Mouse (Mus musculus): ENCODE results near the gene Rbbp5. TPM values are rescaled to one million over a fixed set of nuclear protein-coding genes. Genes with fewer than 3 reads are reported as not detected.
A peak's percentile ranks its signal among the peaks of the same experiment; 100 is the strongest.

The Rbbp5 gene
- polyA plus RNA-seq (2012; rRNA removed): 3.6 and 4.7 TPM in 2 replicates

DNA sequence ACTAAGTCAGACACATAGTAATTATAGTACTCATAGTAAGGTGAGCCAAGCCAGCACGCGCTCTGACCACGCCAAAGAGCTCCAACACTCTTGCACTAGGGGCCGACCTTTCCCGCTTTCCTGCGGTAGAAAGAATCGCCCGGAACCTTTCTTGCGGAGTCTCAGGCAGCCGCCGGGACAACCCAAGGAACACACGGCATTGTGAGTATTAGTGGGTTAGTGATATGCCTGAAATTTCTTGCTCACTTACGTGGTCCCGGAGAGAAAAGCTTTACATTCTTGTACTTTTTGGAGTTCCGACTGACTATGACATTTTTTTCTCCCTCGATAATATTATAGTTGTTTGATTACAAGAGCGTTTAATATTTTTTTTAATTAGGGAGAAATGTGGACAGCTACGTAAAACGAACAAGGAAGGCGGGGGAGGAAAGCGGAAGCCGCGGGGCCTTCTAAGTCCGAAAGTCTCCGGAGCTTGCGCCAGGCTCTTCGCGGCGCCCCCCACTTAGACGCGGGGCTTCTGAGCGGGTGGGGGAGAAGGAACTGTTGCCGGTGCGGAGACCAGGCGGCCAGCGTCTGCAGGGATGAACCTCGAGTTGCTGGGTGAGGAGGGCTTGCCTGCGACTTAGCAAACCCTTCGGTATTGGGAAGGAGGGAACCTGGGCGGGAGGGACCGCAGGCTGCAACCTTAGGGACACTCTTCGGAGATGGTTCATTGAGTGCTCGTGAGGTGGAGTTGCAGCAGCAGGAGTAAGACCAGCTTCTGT is at the start of gene Rbbp5:
Gene Rbbp5, plus strand, starts transcription at position 438 of the 764 bp plus-strand sequence.
- WGBS: under 1% methylated on average over 43 of the region's 43 CpGs
- Histone ChIP-seq H3K27ac (ENCODE audit: insufficient read depth, low read depth, low read length) (peak within 1 kb of the TSS; percentile 31; the same call in 1 of the 2 replicates), H3K27me3 (ENCODE audit: control insufficient read depth, insufficient read depth, low read length) (no peaks in the 10 kb centered on the region), H3K4me1 (ENCODE audit: control insufficient read depth, insufficient read depth, insufficient read length, low read length) (peaks cover 2% of the 10 kb centered on the region; the same call in 1 of the 2 replicates), H3K36me3 (ENCODE audit: control insufficient read depth, insufficient read depth, low read length) (no peaks in the 10 kb centered on the region), H3K4me3 (ENCODE audit: low read depth, low read length) (peak within 1 kb of the TSS; percentile 92)
- TF ChIP-seq CTCF (IDR thresholded peaks at IDR 0.05; ENCODE audit: extremely low read depth, insufficient read length, insufficient replicate concordance, low read depth, low read length): no peak
- TF ChIP-seq POLR2A (IDR thresholded peaks at IDR 0.05; ENCODE audit: low read depth, low read length): peak; percentile 46

DNA sequence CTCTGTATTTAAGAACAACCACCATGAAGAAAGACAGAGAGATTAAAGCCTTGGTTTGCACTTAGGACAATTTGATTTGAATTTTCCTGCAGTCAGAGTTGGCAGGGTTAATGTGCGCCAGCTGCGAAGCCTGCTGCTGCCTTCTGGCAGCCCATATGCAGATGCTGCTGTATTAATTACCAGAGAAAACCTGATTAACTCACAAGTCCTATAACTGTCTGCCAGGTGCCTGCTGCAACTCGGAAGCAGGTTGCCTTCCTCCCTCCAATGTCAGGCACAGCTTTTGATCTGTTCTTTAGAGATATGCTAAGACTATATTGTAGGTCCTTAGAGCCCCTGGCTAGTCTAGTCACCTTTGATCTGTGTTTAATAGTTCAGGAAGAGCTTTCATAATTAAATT is 46.3 kb upstream of the Rbbp5 start:
- Histone ChIP-seq H3K27ac (ENCODE audit: insufficient read depth, low read depth, low read length) (no peak overlapping the region), H3K4me1 (ENCODE audit: control insufficient read depth, insufficient read depth, insufficient read length, low read length) (peaks cover 3% of the 10 kb centered on the region; the same call in 1 of the 2 replicates), H3K36me3 (ENCODE audit: control insufficient read depth, insufficient read depth, low read length) (peaks cover 6% of the 10 kb centered on the region), H3K4me3 (ENCODE audit: low read depth, low read length) (no peak overlapping the region), H3K27me3 (ENCODE audit: control insufficient read depth, insufficient read depth, low read length) (no peaks in the 10 kb centered on the region)
- TF ChIP-seq CTCF (IDR thresholded peaks at IDR 0.05; ENCODE audit: extremely low read depth, insufficient read length, insufficient replicate concordance, low read depth, low read length): no peak
- no peak for TF ChIP-seq POLR2A (IDR thresholded peaks at IDR 0.05; ENCODE audit: low read depth, low read length)
- 33% methylated on average over 3 of the region's 3 CpGs for WGBS

DNA sequence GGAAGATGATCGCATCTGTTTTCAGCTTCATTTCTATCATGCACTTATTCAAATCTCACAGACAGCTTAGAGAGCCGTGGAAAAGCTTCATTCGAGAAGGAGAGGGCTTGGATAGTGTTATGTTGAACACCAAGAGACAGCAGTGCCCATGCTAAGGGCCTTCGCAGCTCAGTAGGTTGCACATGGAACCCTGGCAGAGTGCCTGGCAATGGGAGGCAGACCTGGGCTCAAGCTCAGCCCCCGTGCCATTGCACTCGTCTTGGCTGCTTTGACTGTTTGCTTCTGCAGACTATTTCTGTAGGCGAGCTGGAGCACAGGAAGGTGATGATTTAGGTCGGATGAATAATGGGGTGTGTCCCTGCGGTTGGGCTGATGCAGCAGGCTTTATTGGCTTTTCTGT is 45.4 kb upstream of the Rbbp5 start:
- peaks cover 3% of the 10 kb centered on the region; the same call in 1 of the 2 replicates for H3K4me1 ChIP-seq (ENCODE audit: control insufficient read depth, insufficient read depth, insufficient read length, low read length)
- 53% methylated on average over 9 of the region's 9 CpGs for WGBS
- peaks cover 6% of the 10 kb centered on the region for H3K36me3 ChIP-seq (ENCODE audit: control insufficient read depth, insufficient read depth, low read length)
- no peaks in the 10 kb centered on the region for H3K27me3 ChIP-seq (ENCODE audit: control insufficient read depth, insufficient read depth, low read length)
- TF ChIP-seq CTCF (IDR thresholded peaks at IDR 0.05; ENCODE audit: extremely low read depth, insufficient read length, insufficient replicate concordance, low read depth, low read length) (no peak), POLR2A (IDR thresholded peaks at IDR 0.05; ENCODE audit: low read depth, low read length) (no peak)
- no peak overlapping the region for H3K27ac ChIP-seq (ENCODE audit: insufficient read depth, low read depth, low read length)
- no peak overlapping the region for H3K4me3 ChIP-seq (ENCODE audit: low read depth, low read length)

DNA sequence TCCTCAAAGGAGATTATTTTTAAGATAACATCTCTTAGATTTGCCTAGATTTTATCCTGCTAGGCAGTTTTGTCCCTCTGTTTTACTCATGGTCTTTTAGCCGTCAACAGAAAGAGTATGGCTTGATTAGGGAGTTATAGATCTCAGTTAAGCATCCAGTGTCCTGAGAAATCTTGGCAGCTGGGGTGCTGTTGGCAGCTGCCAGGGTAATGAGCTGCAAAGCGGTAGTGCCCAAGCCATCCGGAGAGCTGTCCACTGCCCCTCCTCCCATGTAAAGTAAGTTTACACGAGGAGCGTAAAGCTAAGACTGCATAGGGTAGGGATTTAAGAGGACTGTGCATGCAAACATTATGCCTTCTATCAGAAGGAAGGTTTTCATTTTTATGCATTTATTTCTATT is 43.8 kb upstream of the Rbbp5 start:
- 56% methylated on average over 5 of the region's 5 CpGs for WGBS

DNA sequence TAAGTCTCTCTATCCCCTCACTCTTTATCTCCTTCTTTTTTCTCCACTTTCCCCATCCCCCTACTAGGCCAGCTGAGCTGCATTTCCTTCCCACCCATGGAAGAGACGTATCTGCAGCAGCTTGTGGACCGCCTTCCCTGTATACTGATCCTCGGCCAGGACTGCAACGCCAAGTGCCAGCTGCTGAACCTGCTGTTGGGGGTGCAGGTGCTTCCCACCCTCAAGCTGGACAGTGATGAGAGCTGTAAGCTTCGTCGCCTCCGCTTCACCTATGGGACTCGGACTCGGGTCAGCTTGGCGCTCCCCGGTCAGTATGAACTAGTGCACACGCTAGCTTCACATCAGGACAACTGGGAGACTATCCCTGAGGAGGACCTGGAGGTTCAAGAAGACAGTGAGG is 43.1 kb upstream of the Rbbp5 start:
- no peaks in the 10 kb centered on the region for H3K27me3 ChIP-seq (ENCODE audit: control insufficient read depth, insufficient read depth, low read length)
- WGBS: 95% methylated on average over 12 of the region's 12 CpGs
- peaks cover 6% of the 10 kb centered on the region for H3K36me3 ChIP-seq (ENCODE audit: control insufficient read depth, insufficient read depth, low read length)
- TF ChIP-seq POLR2A (IDR thresholded peaks at IDR 0.05; ENCODE audit: low read depth, low read length) (no peak), CTCF (IDR thresholded peaks at IDR 0.05; ENCODE audit: extremely low read depth, insufficient read length, insufficient replicate concordance, low read depth, low read length) (no peak)
- no peak overlapping the region for H3K27ac ChIP-seq (ENCODE audit: insufficient read depth, low read depth, low read length)
- H3K4me3 ChIP-seq (ENCODE audit: low read depth, low read length): no peak overlapping the region
- H3K4me1 ChIP-seq (ENCODE audit: control insufficient read depth, insufficient read depth, insufficient read length, low read length): peaks cover 3% of the 10 kb centered on the region; the same call in 1 of the 2 replicates

More for the DNA sequence above, 43.8 kb upstream of the Rbbp5 start:
- TF ChIP-seq POLR2A (IDR thresholded peaks at IDR 0.05; ENCODE audit: low read depth, low read length): no peak
- TF ChIP-seq CTCF (IDR thresholded peaks at IDR 0.05; ENCODE audit: extremely low read depth, insufficient read length, insufficient replicate concordance, low read depth, low read length): no peak
- no peaks in the 10 kb centered on the region for H3K27me3 ChIP-seq (ENCODE audit: control insufficient read depth, insufficient read depth, low read length)
- peaks cover 3% of the 10 kb centered on the region; the same call in 1 of the 2 replicates for H3K4me1 ChIP-seq (ENCODE audit: control insufficient read depth, insufficient read depth, insufficient read length, low read length)
- H3K36me3 ChIP-seq (ENCODE audit: control insufficient read depth, insufficient read depth, low read length): peaks cover 6% of the 10 kb centered on the region
- H3K4me3 ChIP-seq (ENCODE audit: low read depth, low read length): no peak overlapping the region
- H3K27ac ChIP-seq (ENCODE audit: insufficient read depth, low read depth, low read length): no peak overlapping the region

DNA sequence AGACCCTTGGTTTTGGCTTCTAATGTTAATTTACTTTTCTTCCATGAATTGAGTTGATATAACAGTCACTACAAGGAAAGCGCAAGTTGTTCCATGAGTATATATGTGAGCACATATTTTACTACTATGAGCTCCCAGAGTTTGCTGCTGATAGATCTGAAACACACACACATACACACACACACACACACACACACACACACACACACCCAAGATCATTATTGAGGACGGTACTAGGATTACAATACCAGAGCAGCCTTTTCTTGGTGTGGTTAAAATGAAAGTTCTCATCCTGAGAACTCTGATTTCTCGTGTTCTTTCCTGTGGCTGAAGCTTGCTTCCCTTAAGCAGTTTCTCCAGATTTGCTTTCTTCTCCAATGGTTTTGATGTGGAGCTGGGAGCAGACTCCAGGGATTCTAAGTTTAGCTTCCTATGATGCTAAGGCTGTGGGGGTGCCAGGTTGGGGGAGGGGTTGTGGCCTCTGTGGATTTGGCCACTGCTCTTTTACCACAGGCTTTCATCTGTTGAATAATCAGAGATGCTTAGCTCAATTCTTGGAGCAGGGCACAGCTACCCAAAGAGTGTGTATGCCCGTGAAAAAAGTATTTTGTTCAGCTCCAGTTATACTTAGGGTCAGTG is 40.7 kb upstream of the Rbbp5 start:
- H3K27ac ChIP-seq (ENCODE audit: insufficient read depth, low read depth, low read length): no peak overlapping the region
- H3K36me3 ChIP-seq (ENCODE audit: control insufficient read depth, insufficient read depth, low read length): peaks cover 10% of the 10 kb centered on the region
- WGBS: 79% methylated on average over 4 of the region's 4 CpGs
- H3K27me3 ChIP-seq (ENCODE audit: control insufficient read depth, insufficient read depth, low read length): no peaks in the 10 kb centered on the region
- peaks cover 3% of the 10 kb centered on the region; the same call in 1 of the 2 replicates for H3K4me1 ChIP-seq (ENCODE audit: control insufficient read depth, insufficient read depth, insufficient read length, low read length)
- H3K4me3 ChIP-seq (ENCODE audit: low read depth, low read length): no peak overlapping the region
- TF ChIP-seq POLR2A (IDR thresholded peaks at IDR 0.05; ENCODE audit: low read depth, low read length) (no peak), CTCF (IDR thresholded peaks at IDR 0.05; ENCODE audit: extremely low read depth, insufficient read length, insufficient replicate concordance, low read depth, low read length) (no peak)

DNA sequence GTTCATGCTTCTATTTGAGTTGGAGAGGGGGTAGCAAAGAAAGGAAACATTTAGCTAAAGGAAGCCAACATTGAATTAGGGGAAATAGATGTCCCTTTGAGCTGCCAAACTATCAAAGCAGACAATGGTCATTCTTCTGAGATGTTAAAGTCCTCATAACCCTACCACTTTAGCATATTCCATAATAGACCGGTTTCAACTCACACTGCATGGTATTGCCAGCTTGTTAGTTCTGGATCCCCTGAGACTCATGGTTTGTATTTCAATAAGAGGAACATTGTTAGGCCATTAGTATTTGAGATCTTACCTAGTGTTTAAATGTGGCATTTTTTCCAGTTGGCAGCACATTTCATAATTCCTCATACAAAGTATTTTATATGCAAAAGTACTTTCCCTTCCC is 40.2 kb upstream of the Rbbp5 start:
- H3K4me3 ChIP-seq (ENCODE audit: low read depth, low read length): no peak overlapping the region
- WGBS: 83% methylated on average over 1 of the region's 1 CpGs
- no peak for TF ChIP-seq CTCF (IDR thresholded peaks at IDR 0.05; ENCODE audit: extremely low read depth, insufficient read length, insufficient replicate concordance, low read depth, low read length)
- TF ChIP-seq POLR2A (IDR thresholded peaks at IDR 0.05; ENCODE audit: low read depth, low read length): no peak
- peaks cover 10% of the 10 kb centered on the region for H3K36me3 ChIP-seq (ENCODE audit: control insufficient read depth, insufficient read depth, low read length)
- H3K27me3 ChIP-seq (ENCODE audit: control insufficient read depth, insufficient read depth, low read length): no peaks in the 10 kb centered on the region
- no peaks in the 10 kb centered on the region for H3K4me1 ChIP-seq (ENCODE audit: control insufficient read depth, insufficient read depth, insufficient read length, low read length)
- no peak overlapping the region for H3K27ac ChIP-seq (ENCODE audit: insufficient read depth, low read depth, low read length)

All from small intestine, adult 2 months (tissue).